Mouse (Mus musculus) liver, postnatal 0 days (tissue): Measurements from ENCODE around the gene Mtnr1a.

ENCODE experiments used
- CTCF ChIP-seq: sonication (generic); IDR thresholded peaks from 2 replicates; pipeline ENCODE4 v1.5.1; 2016; ENCODE audit warnings: antibody characterized with exemption, low read depth
- EP300 ChIP-seq: IDR thresholded peaks from 2 replicates; pipeline ENCODE4 v1.6.1; 2016; ENCODE audit warnings: antibody characterized with exemption, low read depth, mild to moderate bottlenecking

DNA sequence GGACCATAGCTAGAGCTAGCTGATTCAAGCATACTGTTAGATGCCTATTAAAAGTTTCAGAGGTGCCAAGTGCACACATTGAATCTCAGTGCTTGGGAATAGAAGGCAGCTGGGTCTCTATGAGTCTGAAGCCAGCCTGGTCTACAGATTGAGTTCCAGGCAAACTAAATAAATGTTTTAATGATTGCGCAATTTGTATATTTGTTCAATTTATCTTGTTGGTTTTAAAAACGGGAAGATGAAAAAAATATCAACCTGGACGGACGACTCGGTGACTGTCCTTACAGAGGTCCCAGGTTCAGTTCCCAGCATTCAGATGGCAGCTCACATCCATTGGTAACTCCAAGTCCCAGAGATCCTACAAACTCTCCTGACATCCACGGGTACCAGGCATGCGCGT is 2.0 kb downstream of the Mtnr1a start:
- TF ChIP-seq CTCF (no peak), EP300 (no peak)
